Mouse (Mus musculus): ENCODE measurements around the gene Col27a1. TPM values are rescaled to one million over a fixed set of nuclear protein-coding genes. Genes with fewer than 3 reads are reported as not detected.
A peak's percentile ranks its signal among the peaks of the same experiment; 100 is the strongest.

Col27a1 gene
- total and polyA plus RNA-seq, 3 experiments = not detected

DNA sequence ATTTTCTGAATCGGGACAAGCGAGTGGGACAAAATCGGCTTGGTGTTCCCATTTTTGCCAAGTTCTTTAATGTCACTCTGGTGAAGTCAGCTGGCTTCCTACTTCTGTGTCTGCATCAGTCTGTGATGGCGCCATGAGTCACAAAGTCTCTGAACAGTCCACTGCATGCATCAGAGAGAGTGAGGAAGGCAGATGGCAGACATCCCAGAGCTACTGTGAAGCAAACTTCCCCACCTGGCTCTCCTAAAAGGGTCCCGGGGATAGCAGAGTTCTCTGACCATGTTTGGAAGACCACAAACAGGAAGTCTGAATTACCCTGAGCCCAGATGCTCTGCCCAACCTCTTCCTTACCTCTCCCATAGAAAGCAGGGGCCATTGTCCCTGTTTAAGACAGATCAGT lies 69.5 kb downstream of the Col27a1 start:
- Histone ChIP-seq H3K27ac (ENCODE audit: control insufficient read depth, low read depth, low read length) (no peak overlapping the region), H3K4me1 (ENCODE audit: control insufficient read depth in 1 of 2, insufficient read depth in 2 of 2, low read length in 2 of 2) (no peaks in the 10 kb centered on the region), H3K36me3 (ENCODE audit: control insufficient read depth in 1 of 2, insufficient read depth in 2 of 2, low read length in 2 of 2) (no peaks in the 10 kb centered on the region), H3K27me3 (ENCODE audit: control insufficient read depth in 1 of 2, insufficient read depth in 2 of 2, low read length in 2 of 2) (no peaks in the 10 kb centered on the region), H3K9me3 (replicated peaks; ENCODE audit: insufficient read depth, low read length) (no peaks in the 10 kb centered on the region), H3K9ac (ENCODE audit: control insufficient read depth, low read depth, low read length, poor library complexity, severe bottlenecking) (no peak overlapping the region), H3K4me3 (ENCODE audit: control insufficient read depth in 1 of 2, insufficient read depth in 1 of 2, low read depth in 2 of 2, low read length in 2 of 2) (no peak overlapping the region), H3K79me2 (ENCODE audit: control insufficient read depth, insufficient read depth, low read length, poor library complexity) (no peaks in the 10 kb centered on the region)
- TF ChIP-seq MEF2A (IDR thresholded peaks at IDR 0.05; ENCODE audit: extremely low read depth, insufficient replicate concordance, low read depth, low read length, poor library complexity, severe bottlenecking) (no peak), KAT2A (conservative IDR thresholded peaks at IDR 0.05; ENCODE audit: low read depth, low read length) (no peak), JUND (IDR thresholded peaks at IDR 0.05; ENCODE audit: low read depth, low read length) (no peak), POLR2AphosphoS5 (IDR thresholded peaks at IDR 0.05; ENCODE audit: borderline replicate concordance, low read depth, low read length) (no peak), USF2 (IDR thresholded peaks at IDR 0.05; ENCODE audit: borderline replicate concordance in 1 of 2, insufficient read depth in 1 of 2, low read depth in 1 of 2, low read length in 2 of 2) (no peak), ELF1 (IDR thresholded peaks at IDR 0.05; ENCODE audit: low read depth, low read length) (no peak), ZNF384 (IDR thresholded peaks at IDR 0.05; ENCODE audit: low read depth, low read length) (no peak), GABPA (IDR thresholded peaks at IDR 0.05; ENCODE audit: low read depth, low read length) (no peak), EP300 (IDR thresholded peaks at IDR 0.05; ENCODE audit: low read depth in 1 of 2, low read length in 2 of 2) (no peak), UBTF (IDR thresholded peaks at IDR 0.05; ENCODE audit: borderline replicate concordance, insufficient read depth, low read depth, low read length) (no peak), NELFE (IDR thresholded peaks at IDR 0.05; ENCODE audit: low read depth, low read length) (no peak), MAFK (IDR thresholded peaks at IDR 0.05; ENCODE audit: borderline replicate concordance, low read depth, low read length) (no peak), RCOR1 (IDR thresholded peaks at IDR 0.05; ENCODE audit: low read depth, low read length) (no peak), E2F4 (IDR thresholded peaks at IDR 0.05; ENCODE audit: borderline replicate concordance, low read depth, low read length) (no peak)
- DNase-seq (ENCODE audit: low read depth, low spot score) = no peak

DNA sequence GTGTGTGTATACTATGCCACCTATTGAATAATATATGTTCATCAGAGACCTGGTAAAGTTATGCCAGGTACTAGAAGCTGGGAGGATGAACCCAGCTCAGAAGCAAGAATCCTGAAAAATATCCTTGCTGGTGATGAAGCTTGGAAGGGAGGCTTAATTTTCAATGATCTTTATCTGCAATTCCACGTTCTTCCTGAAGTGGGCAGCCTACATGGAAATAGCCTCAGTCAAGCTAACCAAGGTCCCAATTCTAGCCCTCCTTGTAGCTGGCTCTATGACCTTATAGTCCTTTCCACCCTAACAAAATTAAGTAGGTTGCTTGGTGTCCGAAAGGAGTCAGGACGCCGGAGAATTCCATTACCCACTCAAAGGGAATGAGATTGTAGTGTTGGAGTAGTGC lies 72.2 kb downstream of the Col27a1 start:
- TF ChIP-seq JUND (IDR thresholded peaks at IDR 0.05; ENCODE audit: low read depth, low read length) (no peak), CTCF (IDR thresholded peaks at IDR 0.05 in 2 of 3, conservative IDR thresholded peaks at IDR 0.05 in 1 of 3; ENCODE audit: control insufficient read depth in 1 of 3, insufficient read depth in 1 of 3, low read depth in 2 of 3, low read length in 3 of 3, poor library complexity in 1 of 3, severe bottlenecking in 1 of 3) (0 out of 6 replicates have a peak, but pooled peaks of 1 of the 3 experiments have one; percentile 7)
- H3K4me1 ChIP-seq (ENCODE audit: control insufficient read depth in 1 of 2, insufficient read depth in 2 of 2, low read length in 2 of 2) = no peaks in the 10 kb centered on the region
- no peaks in the 10 kb centered on the region for H3K79me2 ChIP-seq (ENCODE audit: control insufficient read depth, insufficient read depth, low read length, poor library complexity)
- H3K9me3 ChIP-seq (replicated peaks; ENCODE audit: insufficient read depth, low read length) = no peaks in the 10 kb centered on the region
- no peak overlapping the region for H3K4me3 ChIP-seq (ENCODE audit: control insufficient read depth in 1 of 2, insufficient read depth in 1 of 2, low read depth in 2 of 2, low read length in 2 of 2)
- no peak overlapping the region for H3K27ac ChIP-seq (ENCODE audit: control insufficient read depth, low read depth, low read length)
- no peaks in the 10 kb centered on the region for H3K27me3 ChIP-seq (ENCODE audit: control insufficient read depth in 1 of 2, insufficient read depth in 2 of 2, low read length in 2 of 2)
- no peaks in the 10 kb centered on the region for H3K36me3 ChIP-seq (ENCODE audit: control insufficient read depth in 1 of 2, insufficient read depth in 2 of 2, low read length in 2 of 2)
- DNase-seq (ENCODE audit: low read depth, low spot score) = no peak
- no peak overlapping the region for H3K9ac ChIP-seq (ENCODE audit: control insufficient read depth, low read depth, low read length, poor library complexity, severe bottlenecking)
